22 mouse cellular contexts compared by ENCODE assay signal in the genomic region with DNA sequence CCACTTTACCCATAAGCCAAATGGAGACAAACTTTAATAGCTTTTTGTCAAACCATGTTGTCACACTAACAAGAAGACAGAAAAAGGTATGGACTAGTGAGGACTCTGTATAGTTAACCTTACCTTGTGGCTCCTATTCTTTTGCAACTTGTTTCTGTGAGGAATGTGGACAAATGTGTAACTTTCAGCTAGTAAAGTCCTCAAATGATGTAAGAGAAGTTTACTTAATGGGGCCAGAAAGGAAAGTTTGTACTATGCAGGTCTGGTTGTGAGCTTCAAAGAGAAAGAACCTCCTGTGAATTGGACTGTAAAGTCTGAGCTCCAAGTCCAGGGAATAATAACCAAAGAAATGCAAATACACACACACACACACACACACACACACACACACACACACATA.
DNase-seq lines count a peak whose midpoint lies in the region; ATAC-seq and TF ChIP-seq lines count a peak whose summit lies in the region.
"Had no signal": no experiment of that assay in that cellular context is flagged by ENCODE, and none has a peak within 500 bp of the region (broad histone marks: within the 10 kb centered on the region; RNA-seq: fewer than 3 reads in every experiment).

No protein-coding gene starts in this region.

- no peaks in the 10 kb centered on the region for H3K9me3 ChIP-seq in liver, embryonic 14.5 days (ENCODE audit: control insufficient read depth, low read length)
- H3K9me3 ChIP-seq in liver, embryonic 12.5 days (replicated peaks): no peaks in the 10 kb centered on the region
- no peaks in the 10 kb centered on the region for H3K9me3 ChIP-seq in liver, embryonic 16.5 days (replicated peaks; ENCODE audit: control insufficient read depth, low read length)
- H3K9me3 ChIP-seq in liver, postnatal 0 days (ENCODE audit: low read length): no peaks in the 10 kb centered on the region
- no peaks in the 10 kb centered on the region for H3K9me3 ChIP-seq in hindbrain, embryonic 10.5 days
- H3K9me3 ChIP-seq: embryonic facial prominence, embryonic 13.5 days; embryonic facial prominence, embryonic 15.5 days; forebrain, embryonic 10.5 days; forebrain, embryonic 12.5 days had no signal

- H3K9ac ChIP-seq in liver, embryonic 14.5 days (replicated peaks): no peak overlapping the region
- no peak overlapping the region for H3K9ac ChIP-seq in liver, embryonic 12.5 days
- H3K9ac ChIP-seq in liver, embryonic 16.5 days (ENCODE audit: low read depth, low read length): no peak overlapping the region
- no peak overlapping the region for H3K9ac ChIP-seq in liver, postnatal 0 days (replicated peaks)
- H3K9ac ChIP-seq: embryonic facial prominence, embryonic 13.5 days; embryonic facial prominence, embryonic 15.5 days; forebrain, embryonic 12.5 days had no signal

- no peaks in the 10 kb centered on the region for H3K27me3 ChIP-seq in liver, embryonic 14.5 days (ENCODE audit: control insufficient read depth, insufficient read depth, low read length)
- no peaks in the 10 kb centered on the region for H3K27me3 ChIP-seq in liver, embryonic 12.5 days (replicated peaks)
- H3K27me3 ChIP-seq in liver, embryonic 16.5 days (ENCODE audit: control insufficient read depth, insufficient read depth, low read depth, low read length): no peaks in the 10 kb centered on the region
- H3K27me3 ChIP-seq in liver, postnatal 0 days (ENCODE audit: insufficient read depth, low read length): no peaks in the 10 kb centered on the region
- H3K27me3 ChIP-seq in hindbrain, embryonic 10.5 days (ENCODE audit: insufficient read depth, poor library complexity, severe bottlenecking): no peaks in the 10 kb centered on the region
- H3K27me3 ChIP-seq: embryonic facial prominence, embryonic 13.5 days; embryonic facial prominence, embryonic 15.5 days; forebrain, embryonic 12.5 days had no signal

- peak; percentile 50; the same call in 1 of the 2 replicates for ATAC-seq in liver, embryonic 14.5 days (ENCODE audit: insufficient read depth)
- ATAC-seq in liver, embryonic 12.5 days: no peak
- ATAC-seq in liver, embryonic 16.5 days (ENCODE audit: low read depth): peak; percentile 76
- ATAC-seq in liver, postnatal 0 days: peak; percentile 92
- ATAC-seq: forebrain, embryonic 14.5 days; forebrain, embryonic 16.5 days had no signal

- no peak overlapping the region for H3K27ac ChIP-seq in liver, embryonic 14.5 days
- no peak overlapping the region for H3K27ac ChIP-seq in liver, embryonic 12.5 days
- H3K27ac ChIP-seq in liver, embryonic 16.5 days (ENCODE audit: low read length): peak overlapping the region; percentile 41; the same call in 1 of the 2 replicates
- peak overlapping the region; percentile 39; the same call in 1 of the 2 replicates for H3K27ac ChIP-seq in liver, postnatal 0 days (ENCODE audit: low read depth)
- H3K27ac ChIP-seq in hindbrain, embryonic 10.5 days: no peak overlapping the region
- H3K27ac ChIP-seq: embryonic facial prominence, embryonic 13.5 days; embryonic facial prominence, embryonic 15.5 days; forebrain, embryonic 10.5 days; forebrain, embryonic 12.5 days had no signal

- DNase-seq in liver, embryonic 14.5 days (ENCODE audit: low read depth in 3 of 3, low spot score in 3 of 3): peak in 2 of 3 experiments; percentile 1 to 3
- DNase-seq in liver, postnatal 0 days: no peak
- DNase-seq in hindbrain, embryonic 10.5 days (ENCODE audit: low spot score): no peak
- DNase-seq: adrenal gland, adult 2 months; adrenal gland, postnatal 10 days; adrenal gland, postnatal 25 days; cerebellum, adult 11 months; cerebellum, adult 18-20 months; cerebellum, adult 8-10 months; cerebellum, adult 9-11 months; cerebellum, postnatal 14 days; cerebellum, postnatal 36 days; embryo, embryonic 11 days had no signal

- no peak overlapping the region for H3K4me2 ChIP-seq in liver, embryonic 14.5 days (ENCODE audit: low read depth)
- no peak overlapping the region for H3K4me2 ChIP-seq in liver, embryonic 12.5 days
- H3K4me2 ChIP-seq in liver, embryonic 16.5 days (ENCODE audit: low read depth, low read length): no peak overlapping the region
- H3K4me2 ChIP-seq in liver, postnatal 0 days (ENCODE audit: low read depth, low read length): no peak overlapping the region
- H3K4me2 ChIP-seq: embryonic facial prominence, embryonic 13.5 days; embryonic facial prominence, embryonic 15.5 days; forebrain, embryonic 12.5 days had no signal

- H3K36me3 ChIP-seq in liver, embryonic 14.5 days (replicated peaks; ENCODE audit: control insufficient read depth, insufficient read depth, low read depth): no peaks in the 10 kb centered on the region
- H3K36me3 ChIP-seq in liver, embryonic 12.5 days: no peaks in the 10 kb centered on the region
- H3K36me3 ChIP-seq in liver, embryonic 16.5 days (ENCODE audit: control insufficient read depth, insufficient read depth): no peaks in the 10 kb centered on the region
- H3K36me3 ChIP-seq in liver, postnatal 0 days (replicated peaks; ENCODE audit: insufficient read depth, low read length): no peaks in the 10 kb centered on the region
- H3K36me3 ChIP-seq in hindbrain, embryonic 10.5 days: no peaks in the 10 kb centered on the region
- H3K36me3 ChIP-seq: embryonic facial prominence, embryonic 13.5 days; embryonic facial prominence, embryonic 15.5 days; forebrain, embryonic 10.5 days; forebrain, embryonic 12.5 days had no signal

- H3K4me3 ChIP-seq in liver, embryonic 14.5 days (ENCODE audit: insufficient read depth in 1 of 2, low read depth in 2 of 2, low read length in 2 of 2): no peak overlapping the region
- no peak overlapping the region for H3K4me3 ChIP-seq in liver, embryonic 12.5 days
- no peak overlapping the region for H3K4me3 ChIP-seq in liver, embryonic 16.5 days (ENCODE audit: low read depth, low read length)
- no peak overlapping the region for H3K4me3 ChIP-seq in liver, postnatal 0 days (ENCODE audit: low read depth, low read length)
- no peak overlapping the region for H3K4me3 ChIP-seq in hindbrain, embryonic 10.5 days
- H3K4me3 ChIP-seq: embryonic facial prominence, embryonic 13.5 days; embryonic facial prominence, embryonic 15.5 days; erythroblast, embryonic 14.5 days; forebrain, embryonic 10.5 days; forebrain, embryonic 12.5 days had no signal

- no peaks in the 10 kb centered on the region for H3K4me1 ChIP-seq in liver, embryonic 14.5 days (replicated peaks; ENCODE audit: control insufficient read depth in 2 of 2, insufficient read depth in 2 of 2, low read length in 1 of 2)
- no peaks in the 10 kb centered on the region for H3K4me1 ChIP-seq in liver, embryonic 12.5 days
- no peaks in the 10 kb centered on the region for H3K4me1 ChIP-seq in liver, embryonic 16.5 days (ENCODE audit: control insufficient read depth, low read depth, low read length)
- no peaks in the 10 kb centered on the region for H3K4me1 ChIP-seq in liver, postnatal 0 days (ENCODE audit: insufficient read depth)
- no peaks in the 10 kb centered on the region for H3K4me1 ChIP-seq in hindbrain, embryonic 10.5 days (replicated peaks)
- H3K4me1 ChIP-seq: embryonic facial prominence, embryonic 13.5 days; embryonic facial prominence, embryonic 15.5 days; forebrain, embryonic 10.5 days; forebrain, embryonic 12.5 days had no signal

- TF ChIP-seq CTCF in liver, embryonic 14.5 days (IDR thresholded peaks at IDR 0.05; ENCODE audit: low read depth): no peak
- TF ChIP-seq CTCF in liver, postnatal 0 days (IDR thresholded peaks at IDR 0.05; ENCODE audit: low read depth): no peak

- TF ChIP-seq EP300 in liver, embryonic 14.5 days (IDR thresholded peaks at IDR 0.05; ENCODE audit: low read depth): no peak
- TF ChIP-seq EP300 in liver, postnatal 0 days (IDR thresholded peaks at IDR 0.05; ENCODE audit: low read depth): no peak

Comparison
In these comparisons a context has a peak if more than half of its experiments do, and no peak if none do; other contexts are left out.
1. DNase-seq: peak in liver, embryonic 14.5 days (2 of 3); none in liver, postnatal 0 days (single experiment) and hindbrain, embryonic 10.5 days (single experiment).
2. H3K27ac ChIP-seq: peak in liver, embryonic 16.5 days (single experiment) and liver, postnatal 0 days (single experiment); none in liver, embryonic 14.5 days (single experiment), liver, embryonic 12.5 days (single experiment) and hindbrain, embryonic 10.5 days (single experiment).